Mouse (Mus musculus) testis, adult 10 weeks (tissue): ENCODE data around the gene Gm4302. TPM values are rescaled to one million over a fixed set of nuclear protein-coding genes. Genes with fewer than 3 reads are reported as not detected.

Source experiments
- polyA plus RNA-seq: library from polyadenylated mRNA; stranded (reverse); fragments of 350-450 nt; fragmentation: Illumina TruSeq; extraction: RNeasy Lipid Tissue Mini Kit (QIAGEN cat#74804); gene quantifications from one replicate; pipeline ENCODE4 v1.2.3, GENCODE M21; 2014; ENCODE audit warnings: low read depth, low replicate concordance

Gene Gm4302
- polyA plus RNA-seq = not detected

GRCm38 (mm10) chr10:100340536-100340935 lies at the start of gene Gm4302:
TSS of gene Gm4302 (plus strand) at chr10:100340836.

GRCm38 (mm10) chr10:100335376-100335775 lies 5.3 kb upstream of the Gm4302 start, which contains the start of gene Gm4301:
TSS of gene Gm4301 (plus strand) at chr10:100335676.

GRCm38 (mm10) chr10:100345672-100346071 lies 5.0 kb downstream of the Gm4302 start, which contains the start of gene Gm4303:
TSS of gene Gm4303 (plus strand) at chr10:100345972.

GRCm38 (mm10) chr10:100350793-100351192 lies 10.2 kb downstream of the Gm4302 start, which contains the start of gene Gm4305:
TSS of gene Gm4305 (plus strand) at chr10:100351093.

GRCm38 (mm10) chr10:100361038-100361437 lies 20.4 kb downstream of the Gm4302 start, which contains the start of gene Gm4307:
TSS of gene Gm4307 (plus strand) at chr10:100361338.

GRCm38 (mm10) chr10:100382460-100382859 lies 41.8 kb downstream of the Gm4302 start, which contains the start of gene Gm4312:
TSS of gene Gm4312 (minus strand) at chr10:100382560.

Other genes with a start within 250 kb of the Gm4302 start
- not detected for gene Gm4301, start 5.2 kb upstream of the Gm4302 start, polyA plus RNA-seq
- not detected for gene Gm4303, start 5.1 kb downstream of the Gm4302 start, polyA plus RNA-seq
- gene Gm4305, start 10.3 kb downstream of the Gm4302 start, polyA plus RNA-seq = not detected
- gene Gm4307, start 20.5 kb downstream of the Gm4302 start, polyA plus RNA-seq = not detected
- not detected for gene Gm4312, start 41.7 kb downstream of the Gm4302 start, polyA plus RNA-seq
- 15.0 TPM for gene Tmtc3, start 146.5 kb downstream of the Gm4302 start, polyA plus RNA-seq
- gene Cep290, start 146.7 kb downstream of the Gm4302 start, polyA plus RNA-seq = 365 TPM
- 76.7 TPM for gene 4930430F08Rik, start 249.6 kb downstream of the Gm4302 start, polyA plus RNA-seq
- gene 1700017N19Rik, start 249.6 kb downstream of the Gm4302 start, polyA plus RNA-seq = 505 TPM